Mouse (Mus musculus): ENCODE measurements around the gene Ccdc82.

The Ccdc82 gene

GRCm38 (mm10) chr9:13323074-13323473, 76.3 kb downstream of the Ccdc82 start:
- in situ Hi-C loops (cut with MboI, MseI), result loop anchor here (5.0 to 25.0 kb wide), 8 partner anchors 94 to 1164 kb away; no protein-coding TSS in a partner anchor

- in situ Hi-C loops (cut with MboI, MseI), result loop anchor here (5.0 to 25.0 kb wide), 8 partner anchors 94 to 1164 kb away; no protein-coding TSS in a partner anchor
Observed at GRCm38 (mm10) chr9:13323612-13324011, 76.9 kb downstream of the Ccdc82 start.

Measured in T-helper 17 cell (primary cell).